Mouse (Mus musculus): ENCODE data around the gene Anks1.

DNA sequence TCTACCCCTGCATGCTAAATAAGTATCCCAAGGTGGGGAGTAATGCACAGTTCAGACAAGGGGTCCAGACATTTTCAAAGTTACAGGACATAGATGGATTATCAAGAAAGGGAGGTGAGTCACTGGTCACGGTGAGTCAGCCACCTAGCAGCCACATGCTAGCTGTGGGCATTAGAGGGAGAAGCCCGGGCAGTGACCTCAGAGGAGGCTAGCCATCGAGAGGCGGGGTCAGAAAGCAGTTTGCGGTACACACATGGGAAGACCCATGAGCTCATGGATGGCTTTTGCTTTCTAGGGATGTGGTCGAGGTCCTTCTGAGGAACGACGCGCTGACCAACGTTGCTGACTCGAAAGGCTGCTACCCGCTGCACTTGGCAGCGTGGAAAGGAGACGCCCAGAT, 67.2 kb downstream of the Anks1 start:
- TF ChIP-seq POLR2A (IDR thresholded peaks at IDR 0.05; ENCODE audit: borderline replicate concordance, control insufficient read depth, low read depth, low read length) (no peak), CTCF (IDR thresholded peaks at IDR 0.05; ENCODE audit: control insufficient read depth, insufficient read depth, low read length) (no peak)
